Mouse (Mus musculus) myocyte (in vitro differentiated cells): ENCODE results near the gene Hnrnpf.

Source experiments
- CEBPB ChIP-seq: IDR thresholded peaks from 2 replicates; pipeline ENCODE4 v1.6.1; 2011; ENCODE audit warnings: mild to moderate bottlenecking, moderate library complexity; ENCODE audit not compliant: poor library complexity, insufficient read depth, severe bottlenecking
- E2F4 ChIP-seq: IDR thresholded peaks from one replicate; pipeline ENCODE4 v1.6.1; 2011; ENCODE audit warnings: mild to moderate bottlenecking, control low read depth, moderate library complexity; ENCODE audit not compliant: insufficient read depth
- MAX ChIP-seq: IDR thresholded peaks from one replicate; pipeline ENCODE4 v1.6.1; 2011; ENCODE audit warnings: low read depth, mild to moderate bottlenecking, control low read depth
- MYOD1 ChIP-seq, 3 experiments: IDR thresholded peaks; one replicate each; pipeline ENCODE4 v1.6.1; 2011; ENCODE audit warnings: control low read depth in 2 of 3, low read depth in 2 of 3, mild to moderate bottlenecking in 2 of 3, moderate library complexity in 1 of 3; ENCODE audit not compliant: insufficient read length in 2 of 3, control insufficient read depth in 1 of 3
- MYOG ChIP-seq, 3 experiments: IDR thresholded peaks; one replicate each; pipeline ENCODE4 v1.6.1; 2011; ENCODE audit warnings: control low read depth in 2 of 3, low read depth in 2 of 3, mild to moderate bottlenecking in 2 of 3; ENCODE audit not compliant: insufficient read length in 2 of 3, control insufficient read depth in 1 of 3, insufficient read depth in 1 of 3
- POLR2A ChIP-seq: IDR thresholded peaks from one replicate; pipeline ENCODE4 v1.6.1; 2011; ENCODE audit warnings: low read depth, mild to moderate bottlenecking, control low read depth, moderate library complexity; ENCODE audit not compliant: insufficient read length
- SRF ChIP-seq: IDR thresholded peaks from one replicate; pipeline ENCODE4 v1.6.1; 2011; ENCODE audit warnings: low read depth; ENCODE audit not compliant: control insufficient read depth, insufficient read length
- TCF12 ChIP-seq: IDR thresholded peaks from one replicate; pipeline ENCODE4 v1.6.1; 2011; ENCODE audit warnings: mild to moderate bottlenecking, control low read depth; ENCODE audit not compliant: poor library complexity, insufficient read depth, severe bottlenecking

GRCm38 (mm10) chr6:117874621-117875281, 25.4 kb upstream of the Hnrnpf start:
- TF ChIP-seq POLR2A (no peak), MAX (no peak), MYOD1 (IDR thresholded peaks at IDR 0.05; ENCODE audit: control insufficient read depth in 1 of 3, insufficient read length in 2 of 3, low read depth in 2 of 3) (no peak), E2F4 (no peak), MYOG (IDR thresholded peaks at IDR 0.05; ENCODE audit: control insufficient read depth in 1 of 3, insufficient read depth in 1 of 3, insufficient read length in 2 of 3, low read depth in 2 of 3) (no peak), CEBPB (no peak), SRF (no peak), TCF12 (no peak)
